Mouse (Mus musculus): ENCODE measurements around the gene AI467606. TPM values are rescaled to one million over a fixed set of nuclear protein-coding genes. Genes with fewer than 3 reads are reported as not detected.

Gene AI467606
- polyA plus RNA-seq (2015; fragmentation: Nextera tagmentation; extraction: Ambion mirVana), result 2.3 and 6.4 TPM in 2 replicates

DNA sequence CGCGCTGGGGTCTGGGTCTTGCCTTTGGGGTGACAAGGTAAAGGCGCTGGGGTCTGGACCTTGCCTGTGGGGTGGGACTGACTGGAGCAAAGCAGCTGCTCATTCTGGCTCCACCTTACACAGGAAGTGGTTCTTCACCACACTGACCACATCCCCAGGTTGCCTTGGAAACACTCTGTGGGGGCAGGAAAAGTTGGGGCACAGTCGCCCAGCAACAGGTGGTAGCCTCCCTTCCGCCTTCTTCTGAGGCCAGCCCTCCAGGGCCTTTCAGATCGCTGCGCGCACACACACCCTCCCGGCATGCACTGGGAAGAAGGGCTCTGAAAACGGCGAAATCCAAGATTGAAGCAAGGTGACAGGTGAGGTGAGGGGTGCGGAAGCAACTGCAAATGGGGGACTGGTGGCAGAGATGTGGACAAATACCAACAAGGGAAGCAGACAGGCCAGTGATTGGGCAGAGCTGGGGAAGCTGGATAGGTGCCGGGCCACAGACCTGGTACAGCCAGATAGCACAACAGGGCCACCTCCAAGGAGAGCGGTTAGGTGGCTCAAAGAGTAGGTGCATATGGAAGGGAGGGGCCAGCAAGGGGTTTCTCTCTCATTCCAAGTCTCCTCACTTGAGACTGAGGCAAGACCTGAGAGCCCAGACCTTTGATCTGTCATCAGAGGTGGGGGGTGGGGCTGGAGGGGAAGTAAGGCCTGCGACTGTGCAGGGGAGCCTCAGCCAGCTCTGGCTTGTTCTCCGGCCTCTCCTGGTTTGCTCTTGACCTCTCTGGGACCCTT lies at the start of gene AI467606:
AI467606 (plus strand) TSS at position 246 of the 783 bp plus-strand sequence.

DNA sequence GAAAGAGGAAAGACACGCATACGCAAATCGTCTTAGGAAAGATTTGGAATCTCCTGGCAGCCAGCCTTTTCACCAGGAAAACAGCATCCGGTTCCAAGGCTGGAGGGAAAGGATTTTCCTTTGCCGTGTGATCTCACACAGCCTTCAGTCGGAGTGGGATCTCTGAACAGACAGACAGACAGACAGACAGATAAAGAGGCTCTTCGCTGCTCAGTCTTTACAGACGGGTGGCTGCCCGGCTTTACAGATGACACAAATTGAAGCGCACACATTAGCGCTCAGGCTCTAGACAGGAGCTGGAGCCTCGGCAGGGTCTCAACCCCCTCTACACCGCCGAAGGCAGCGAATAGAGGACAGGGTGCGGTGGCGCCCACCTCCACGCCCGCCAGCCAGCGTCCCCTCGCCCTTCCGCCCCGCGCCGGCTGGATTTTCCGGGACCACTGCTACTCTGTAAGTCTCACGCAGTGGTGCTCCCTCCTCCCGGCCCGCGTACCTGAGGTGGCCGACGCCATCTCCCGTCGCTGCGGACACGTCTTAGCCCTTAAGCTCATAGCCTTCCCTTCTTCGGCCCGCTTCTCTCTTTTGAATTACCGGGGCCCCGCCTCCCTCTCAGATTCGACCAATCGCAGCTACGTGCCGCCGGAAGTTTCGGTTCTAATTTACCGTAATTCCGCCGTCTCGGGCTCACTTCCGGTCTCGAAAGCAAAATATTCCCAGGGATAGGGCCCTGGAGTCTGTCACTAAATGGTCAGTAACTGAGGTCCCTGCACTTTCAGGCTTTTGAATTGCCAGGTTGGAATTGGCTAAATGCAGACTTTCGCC lies 49.1 kb upstream of the AI467606 start, which contains the start of gene Kif22:
Kif22 (minus strand) TSS at position 621 of the 822 bp plus-strand sequence.

DNA sequence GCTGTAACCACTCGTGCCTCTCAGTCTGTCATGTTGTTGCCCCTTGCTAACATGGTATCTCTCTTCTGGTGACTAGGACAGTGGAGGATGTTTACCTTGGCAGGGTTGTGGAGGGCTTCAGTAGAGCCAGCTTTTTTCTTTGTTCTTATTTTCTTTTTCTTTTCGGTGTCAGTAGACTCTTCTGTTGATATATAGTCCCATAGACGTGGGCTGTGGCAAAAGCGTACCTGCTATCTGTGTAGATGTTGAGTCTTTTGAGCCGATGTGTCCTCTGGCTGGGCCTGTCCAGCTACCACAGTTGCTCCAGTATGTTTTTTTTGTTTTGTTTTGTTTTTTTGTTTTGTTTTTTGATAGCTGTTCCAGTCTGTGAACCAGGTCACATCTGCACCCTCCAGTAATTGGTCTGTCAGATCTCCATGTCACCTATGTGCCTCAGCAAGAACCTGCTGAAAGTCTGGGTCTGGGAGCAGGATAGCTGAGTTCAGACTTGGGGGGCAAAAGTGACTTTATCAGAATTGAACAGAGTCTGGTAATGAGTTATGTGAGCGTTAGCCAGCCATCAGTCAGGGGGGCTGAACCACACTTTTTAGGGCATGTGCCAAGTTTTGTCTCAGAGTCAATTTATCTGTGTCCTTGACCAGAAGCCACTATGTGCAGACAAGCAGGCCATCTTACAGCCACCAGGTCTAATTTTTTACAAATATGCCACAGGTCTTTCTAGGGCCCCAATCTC lies 3.7 kb upstream of the AI467606 start, which contains the start of gene Zg16:
Zg16 (minus strand) TSS at position 51 of the 733 bp plus-strand sequence.

DNA sequence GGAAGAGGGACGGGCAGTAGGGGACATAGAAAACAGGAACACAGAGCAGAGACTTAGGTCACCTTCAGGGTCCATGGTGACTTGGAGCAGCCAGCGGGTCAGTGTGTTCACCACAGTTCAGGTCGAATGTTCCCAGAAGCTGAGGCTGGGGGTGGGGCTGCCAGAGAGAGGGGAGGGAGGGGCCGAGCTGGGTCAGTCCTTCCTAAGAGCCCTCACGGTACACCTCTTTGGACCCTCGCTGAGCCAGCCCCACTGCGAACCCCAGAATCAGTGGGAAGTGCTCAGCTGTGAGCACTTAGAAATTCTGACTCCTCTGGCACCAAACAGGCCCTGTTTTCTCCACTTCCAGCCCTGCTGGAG lies 30.7 kb downstream of the AI467606 start, which contains the start of gene Qprt:
Qprt (minus strand) TSS at position 316 of the 360 bp plus-strand sequence.

DNA sequence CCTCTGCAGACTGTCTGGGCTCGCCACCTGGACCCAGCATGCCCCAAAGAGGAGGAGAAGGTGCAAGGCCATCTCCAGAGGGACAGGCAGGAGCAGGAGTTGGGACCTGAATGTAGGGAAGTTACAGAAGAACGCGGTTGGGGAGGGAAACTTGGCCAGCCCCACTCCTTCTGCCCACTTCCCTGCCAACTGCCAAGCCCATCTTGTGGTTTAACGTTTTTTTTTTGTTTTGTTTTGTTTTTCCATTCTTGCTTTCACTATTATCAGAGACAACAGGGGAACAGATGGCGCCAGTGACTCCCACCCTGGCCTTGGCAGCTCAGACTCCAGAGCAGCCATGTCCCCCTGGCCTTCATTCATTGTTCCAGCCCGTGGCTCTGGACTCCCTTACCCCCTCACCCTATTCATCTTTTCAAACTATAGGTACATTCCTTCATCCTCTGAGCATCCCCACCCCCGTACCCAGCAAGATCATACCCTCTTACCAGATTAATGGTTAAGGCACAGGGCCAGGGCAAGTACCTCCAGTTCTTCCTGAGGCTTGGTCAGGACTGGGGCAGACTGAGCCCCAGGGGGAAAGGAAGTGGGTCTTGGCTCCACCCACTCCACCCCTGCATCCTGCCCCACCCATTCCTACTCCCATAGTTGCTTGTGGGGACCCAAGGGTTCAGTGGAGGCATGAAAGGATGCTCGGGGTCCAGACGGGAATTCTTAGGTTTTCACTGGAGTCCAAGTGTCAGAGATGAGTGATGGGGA lies 46.3 kb downstream of the AI467606 start, which contains the start of gene Spn:
Spn (minus strand) TSS at position 562 of the 756 bp plus-strand sequence.

Small RNA genes within 50 kb of the gene (microRNA-seq; reads per million reads assigned to microRNA genes)
- not detected for gene Gm44343

Other genes starting within 250 kb of the AI467606 start
- 0.08 TPM in 1 of 2 replicates, not detected in the other for gene Doc2a, start 243.9 kb upstream of the AI467606 start, polyA plus RNA-seq (2015; fragmentation: Nextera tagmentation; extraction: Ambion mirVana)
- 9.5 and 10.4 TPM in 2 replicates for gene Hirip3, start 229.4 kb upstream of the AI467606 start, polyA plus RNA-seq (2015; fragmentation: Nextera tagmentation; extraction: Ambion mirVana)
- gene Ino80e, start 229.0 kb upstream of the AI467606 start, polyA plus RNA-seq (2015; fragmentation: Nextera tagmentation; extraction: Ambion mirVana), result 45.1 and 48.6 TPM in 2 replicates
- gene Taok2, start 206.7 kb upstream of the AI467606 start, polyA plus RNA-seq (2015; fragmentation: Nextera tagmentation; extraction: Ambion mirVana), result 18.7 and 20.2 TPM in 2 replicates
- gene Tmem219, start 168.4 kb upstream of the AI467606 start, polyA plus RNA-seq (2015; fragmentation: Nextera tagmentation; extraction: Ambion mirVana), result 34.6 and 38.2 TPM in 2 replicates
- 9.1 and 9.7 TPM in 2 replicates for gene Kctd13, start 162.5 kb upstream of the AI467606 start, polyA plus RNA-seq (2015; fragmentation: Nextera tagmentation; extraction: Ambion mirVana)
- not detected in 2 replicates for gene Asphd1, start 141.8 kb upstream of the AI467606 start, polyA plus RNA-seq (2015; fragmentation: Nextera tagmentation; extraction: Ambion mirVana)
- 0.19 and 0.22 TPM in 2 replicates for gene Sez6l2, start 140.8 kb upstream of the AI467606 start, polyA plus RNA-seq (2015; fragmentation: Nextera tagmentation; extraction: Ambion mirVana)
- 95.8 and 103 TPM in 2 replicates for gene Cdipt, start 115.4 kb upstream of the AI467606 start, polyA plus RNA-seq (2015; fragmentation: Nextera tagmentation; extraction: Ambion mirVana)
- gene Cdiptos, start 115.3 kb upstream of the AI467606 start, polyA plus RNA-seq (2015; fragmentation: Nextera tagmentation; extraction: Ambion mirVana), result 1.7 and 1.9 TPM in 2 replicates
- 34.3 and 38.8 TPM in 2 replicates for gene Mvp, start 76.7 kb upstream of the AI467606 start, polyA plus RNA-seq (2015; fragmentation: Nextera tagmentation; extraction: Ambion mirVana)
- 0.49 TPM in 1 of 2 replicates, not detected in the other for gene Pagr1b, start 74.9 kb upstream of the AI467606 start, polyA plus RNA-seq (2015; fragmentation: Nextera tagmentation; extraction: Ambion mirVana)
- 7.9 and 36.8 TPM in 2 replicates for gene Pagr1a, start 74.0 kb upstream of the AI467606 start, polyA plus RNA-seq (2015; fragmentation: Nextera tagmentation; extraction: Ambion mirVana)
- 5.0 and 26.8 TPM in 2 replicates for gene Gm42742, start 70.3 kb upstream of the AI467606 start, polyA plus RNA-seq (2015; fragmentation: Nextera tagmentation; extraction: Ambion mirVana)
- 2.7 and 3.0 TPM in 2 replicates for gene Prrt2, start 70.1 kb upstream of the AI467606 start, polyA plus RNA-seq (2015; fragmentation: Nextera tagmentation; extraction: Ambion mirVana)
- gene Maz, start 64.3 kb upstream of the AI467606 start, polyA plus RNA-seq (2015; fragmentation: Nextera tagmentation; extraction: Ambion mirVana), result 20.4 and 22.4 TPM in 2 replicates
- gene Kif22, start 48.9 kb upstream of the AI467606 start, polyA plus RNA-seq (2015; fragmentation: Nextera tagmentation; extraction: Ambion mirVana), result 17.9 and 21.4 TPM in 2 replicates
- not detected in 2 replicates for gene Zg16, start 4.0 kb upstream of the AI467606 start, polyA plus RNA-seq (2015; fragmentation: Nextera tagmentation; extraction: Ambion mirVana)
- gene Qprt, start 30.9 kb downstream of the AI467606 start, polyA plus RNA-seq (2015; fragmentation: Nextera tagmentation; extraction: Ambion mirVana), result 0.76 and 0.98 TPM in 2 replicates
- 0.13 TPM in 2 replicates for gene Spn, start 46.5 kb downstream of the AI467606 start, polyA plus RNA-seq (2015; fragmentation: Nextera tagmentation; extraction: Ambion mirVana)
- 27.0 and 31.8 TPM in 2 replicates for gene Cd2bp2, start 104.7 kb downstream of the AI467606 start, polyA plus RNA-seq (2015; fragmentation: Nextera tagmentation; extraction: Ambion mirVana)
- gene Tbc1d10b, start 117.1 kb downstream of the AI467606 start, polyA plus RNA-seq (2015; fragmentation: Nextera tagmentation; extraction: Ambion mirVana), result 12.6 and 12.7 TPM in 2 replicates
- gene Mylpf, start 117.5 kb downstream of the AI467606 start, polyA plus RNA-seq (2015; fragmentation: Nextera tagmentation; extraction: Ambion mirVana), result 2.5 and 3.2 TPM in 2 replicates
- gene Zfp553, start 141.7 kb downstream of the AI467606 start, polyA plus RNA-seq (2015; fragmentation: Nextera tagmentation; extraction: Ambion mirVana), result 12.0 and 13.4 TPM in 2 replicates
- gene Sept1, start 141.8 kb downstream of the AI467606 start, polyA plus RNA-seq (2015; fragmentation: Nextera tagmentation; extraction: Ambion mirVana), result 8.5 and 10.1 TPM in 2 replicates
- gene Zfp771, start 152.9 kb downstream of the AI467606 start, polyA plus RNA-seq (2015; fragmentation: Nextera tagmentation; extraction: Ambion mirVana), result 49.9 and 51.6 TPM in 2 replicates
- gene Dctpp1, start 169.3 kb downstream of the AI467606 start, polyA plus RNA-seq (2015; fragmentation: Nextera tagmentation; extraction: Ambion mirVana), result 53.2 and 54.2 TPM in 2 replicates
- 41.8 and 42.9 TPM in 2 replicates for gene Sephs2, start 182.7 kb downstream of the AI467606 start, polyA plus RNA-seq (2015; fragmentation: Nextera tagmentation; extraction: Ambion mirVana)
- 0.49 and 1.5 TPM in 2 replicates for gene Itgal, start 204.9 kb downstream of the AI467606 start, polyA plus RNA-seq (2015; fragmentation: Nextera tagmentation; extraction: Ambion mirVana)